Mouse (Mus musculus) embryonic fibroblast, embryonic 13.5 days (primary cell): Measurements from ENCODE around the gene Rnf181.

Source experiments
- CTCF ChIP-seq: IDR thresholded peaks from 2 replicates; pipeline ENCODE4 v1.5.1; 2011; ENCODE audit warnings: mild to moderate bottlenecking, control low read depth, low read length, moderate library complexity, borderline replicate concordance; ENCODE audit not compliant: insufficient read depth
- POLR2A ChIP-seq: IDR thresholded peaks from 2 replicates; pipeline ENCODE4 v1.6.1; 2011; ENCODE audit warnings: low read depth, mild to moderate bottlenecking, control low read depth, low read length, moderate library complexity

DNA sequence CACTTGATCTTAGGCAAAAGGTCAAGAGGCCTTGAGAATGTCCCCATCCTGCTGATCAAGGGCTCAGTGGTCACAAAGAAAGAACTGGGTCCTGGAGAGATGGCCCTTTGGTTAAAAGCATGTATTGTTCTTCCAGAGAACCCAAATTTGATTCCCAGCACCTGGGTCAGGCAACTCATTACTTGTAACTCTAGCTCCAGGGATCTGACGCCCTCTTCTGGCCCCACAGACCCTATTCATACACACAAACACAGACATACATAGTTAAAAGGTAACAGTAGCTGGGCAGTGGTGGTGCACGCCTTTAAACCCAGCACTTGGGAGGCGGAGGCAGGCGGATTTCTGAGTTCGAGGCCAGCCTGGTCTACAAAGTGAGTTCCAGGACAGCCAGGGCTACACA lies 25.6 kb upstream of the Rnf181 start:
- TF ChIP-seq CTCF, result no peak
- no peak for TF ChIP-seq POLR2A
